24 mouse cellular contexts compared by ENCODE assay signal in the genomic region with DNA sequence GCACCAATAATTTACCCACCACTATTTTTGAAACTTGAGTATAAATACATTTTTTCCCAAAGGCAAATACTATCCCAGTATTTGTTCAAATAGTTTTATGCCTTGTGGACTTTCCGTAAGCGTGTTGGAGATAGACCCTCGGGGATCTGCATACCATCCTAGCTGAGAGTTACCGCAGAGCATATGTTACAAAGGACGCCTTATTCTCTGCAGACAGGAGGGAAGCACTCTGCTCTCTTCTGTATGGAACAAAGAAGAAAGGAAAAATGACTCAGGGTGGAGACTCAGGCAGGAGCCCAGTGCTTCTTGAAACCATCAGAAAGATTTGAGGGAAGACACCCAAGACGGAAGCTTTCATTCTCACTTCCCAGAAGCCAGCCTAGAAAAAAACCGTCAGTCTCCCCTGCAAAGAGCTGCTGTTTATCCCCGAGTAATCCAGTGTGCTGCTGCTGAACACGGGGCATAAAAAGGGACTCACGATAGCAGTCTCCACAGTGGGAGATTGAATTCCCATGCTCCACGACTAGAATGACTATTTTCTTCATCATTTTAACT.
DNase-seq lines count a peak whose midpoint lies in the region; ATAC-seq lines count a peak whose summit lies in the region.
"Had no signal": no experiment of that assay in that cellular context is flagged by ENCODE, and none has a peak within 500 bp of the region (broad histone marks: within the 10 kb centered on the region; RNA-seq: fewer than 3 reads in every experiment).

No protein-coding gene starts in this region.

- H3K36me3 ChIP-seq in embryonic facial prominence, embryonic 11.5 days (replicated peaks; ENCODE audit: control insufficient read depth, insufficient read depth, low read depth, low read length) = no peaks in the 10 kb centered on the region
- H3K36me3 ChIP-seq in embryonic facial prominence, embryonic 10.5 days (replicated peaks) = no peaks in the 10 kb centered on the region
- no peaks in the 10 kb centered on the region for H3K36me3 ChIP-seq in limb, embryonic 13.5 days
- no peaks in the 10 kb centered on the region for H3K36me3 ChIP-seq in limb, embryonic 10.5 days
- H3K36me3 ChIP-seq: G1E; heart, embryonic 10.5 days; liver, embryonic 12.5 days had no signal

- H3K27ac ChIP-seq in embryonic facial prominence, embryonic 11.5 days (replicated peaks; ENCODE audit: low read depth, low read length) = 0 out of 2 replicates have a peak overlapping the region, but pooled peaks have one; percentile 29
- no peak overlapping the region; the same call in 1 of the 2 replicates for H3K27ac ChIP-seq in embryonic facial prominence, embryonic 10.5 days (replicated peaks)
- 0 out of 2 replicates have a peak overlapping the region, but pooled peaks have one; percentile 0 for H3K27ac ChIP-seq in limb, embryonic 13.5 days
- no peak overlapping the region for H3K27ac ChIP-seq in limb, embryonic 10.5 days
- H3K27ac ChIP-seq: heart, embryonic 10.5 days; hindbrain, embryonic 14.5 days; kidney, postnatal 0 days; layer of hippocampus, adult 2 months; liver, embryonic 12.5 days; stomach, postnatal 0 days had no signal

- no peak overlapping the region for H3K4me2 ChIP-seq in embryonic facial prominence, embryonic 11.5 days (ENCODE audit: low read depth, low read length)
- no peak overlapping the region for H3K4me2 ChIP-seq in limb, embryonic 13.5 days (replicated peaks)
- H3K4me2 ChIP-seq: hindbrain, embryonic 14.5 days; liver, embryonic 12.5 days had no signal

- peak; percentile 30 for DNase-seq in embryonic facial prominence, embryonic 11.5 days (ENCODE audit: low spot score)
- DNase-seq in embryonic facial prominence, embryonic 10.5 days (ENCODE audit: low spot score) = no peak
- no peak for DNase-seq in limb, embryonic 10.5 days (ENCODE audit: low spot score)
- DNase-seq in brain, adult 2 months (ENCODE audit: low read depth, low spot score) = peak; percentile 6
- DNase-seq in cerebellum, adult 9-10 months = no peak
- no peak for DNase-seq in thymus, postnatal 0 days (ENCODE audit: low spot score)
- DNase-seq: adrenal gland, postnatal 25 days; cerebellum, adult 9-11 months; gastrocnemius, postnatal 25 days; heart, postnatal 10 days; right cerebral cortex, postnatal 4 days had no signal

- no peaks in the 10 kb centered on the region for H3K9me3 ChIP-seq in embryonic facial prominence, embryonic 11.5 days (replicated peaks; ENCODE audit: control insufficient read depth, low read length)
- no peaks in the 10 kb centered on the region for H3K9me3 ChIP-seq in embryonic facial prominence, embryonic 10.5 days
- H3K9me3 ChIP-seq in limb, embryonic 13.5 days = no peaks in the 10 kb centered on the region
- H3K9me3 ChIP-seq in limb, embryonic 10.5 days (replicated peaks) = no peaks in the 10 kb centered on the region
- H3K9me3 ChIP-seq: G1E; heart, embryonic 10.5 days; liver, embryonic 12.5 days had no signal

- H3K4me3 ChIP-seq in embryonic facial prominence, embryonic 11.5 days (ENCODE audit: low read depth, low read length) = no peak overlapping the region
- H3K4me3 ChIP-seq in embryonic facial prominence, embryonic 10.5 days = no peak overlapping the region
- no peak overlapping the region for H3K4me3 ChIP-seq in limb, embryonic 13.5 days
- no peak overlapping the region for H3K4me3 ChIP-seq in limb, embryonic 10.5 days
- H3K4me3 ChIP-seq: heart, embryonic 10.5 days; layer of hippocampus, adult 2 months; liver, embryonic 12.5 days had no signal

- no peaks in the 10 kb centered on the region for H3K27me3 ChIP-seq in embryonic facial prominence, embryonic 11.5 days (ENCODE audit: control insufficient read depth, insufficient read depth, low read length)
- H3K27me3 ChIP-seq in embryonic facial prominence, embryonic 10.5 days (replicated peaks; ENCODE audit: low read depth, poor library complexity, severe bottlenecking) = peaks cover 17% of the 10 kb centered on the region
- H3K27me3 ChIP-seq in limb, embryonic 13.5 days = peaks cover 11% of the 10 kb centered on the region
- peaks cover 9% of the 10 kb centered on the region for H3K27me3 ChIP-seq in limb, embryonic 10.5 days (ENCODE audit: low read depth, poor library complexity, severe bottlenecking)
- H3K27me3 ChIP-seq: liver, embryonic 12.5 days had no signal

- WGBS in embryonic facial prominence, embryonic 11.5 days = 23% methylated on average over 11 of the region's 11 CpGs
- 38% methylated on average over 11 of the region's 11 CpGs for WGBS in embryonic facial prominence, embryonic 10.5 days
- WGBS in limb, embryonic 13.5 days = 42% methylated on average over 11 of the region's 11 CpGs
- WGBS in limb, embryonic 10.5 days = 66% methylated on average over 11 of the region's 11 CpGs

- no peaks in the 10 kb centered on the region for H3K4me1 ChIP-seq in embryonic facial prominence, embryonic 11.5 days (ENCODE audit: control insufficient read depth, insufficient read depth, low read length)
- no peaks in the 10 kb centered on the region for H3K4me1 ChIP-seq in embryonic facial prominence, embryonic 10.5 days
- H3K4me1 ChIP-seq in limb, embryonic 13.5 days = 0 out of 2 replicates have a peak, but pooled peaks cover 8% of the 10 kb centered on the region
- H3K4me1 ChIP-seq in limb, embryonic 10.5 days = peaks cover 2% of the 10 kb centered on the region; the same call in 1 of the 2 replicates
- H3K4me1 ChIP-seq: heart, embryonic 10.5 days; liver, embryonic 12.5 days had no signal

- ATAC-seq in embryonic facial prominence, embryonic 11.5 days (replicated peaks; ENCODE audit: insufficient number of reproducible peaks, low FRiP score, low TSS enrichment, low read depth) = no peak
- ATAC-seq in limb, embryonic 13.5 days (ENCODE audit: low FRiP score, low read depth) = no peak
- ATAC-seq in granulocyte monocyte progenitor cell, adult 5-6 weeks (replicated peaks; ENCODE audit: poor library complexity, severe bottlenecking) = peak; percentile 32
- ATAC-seq: CD4-positive, CD25-positive, alpha-beta regulatory T cell, adult 4 months; forebrain, embryonic 16.5 days; intestine, postnatal 0 days; liver, embryonic 12.5 days; lung, postnatal 0 days had no signal

- no peak overlapping the region for H3K9ac ChIP-seq in embryonic facial prominence, embryonic 11.5 days (replicated peaks; ENCODE audit: low read length)
- H3K9ac ChIP-seq in limb, embryonic 13.5 days = no peak overlapping the region
- H3K9ac ChIP-seq: hindbrain, embryonic 14.5 days; liver, embryonic 12.5 days had no signal

Comparison
In these comparisons a context has a peak if more than half of its experiments do, and no peak if none do; other contexts are left out.
1. DNase-seq: peak in embryonic facial prominence, embryonic 11.5 days (single experiment) and brain, adult 2 months (single experiment); none in embryonic facial prominence, embryonic 10.5 days (single experiment), limb, embryonic 10.5 days (single experiment), cerebellum, adult 9-10 months (single experiment) and thymus, postnatal 0 days (single experiment).
2. H3K27ac ChIP-seq: peak in embryonic facial prominence, embryonic 11.5 days (single experiment) and limb, embryonic 13.5 days (single experiment); none in embryonic facial prominence, embryonic 10.5 days (single experiment) and limb, embryonic 10.5 days (single experiment).